Mouse (Mus musculus) lung, postnatal 4 days (tissue): ENCODE data around the gene Rcc2.
A peak's percentile ranks its signal among the peaks of the same experiment; 100 is the strongest.

Source experiments
- DNase-seq, 2 experiments: peaks; one replicate each; pipeline ENCODE4 v3.0.0; 2021

Gene Rcc2

GRCm38 (mm10) chr4:140763158-140763557 lies 62.8 kb downstream of the Rcc2 start:
- peak; percentile 59 to 68 for DNase-seq

GRCm38 (mm10) chr4:140765936-140766335 lies 65.6 kb downstream of the Rcc2 start:
- no peak for DNase-seq

- no peak for DNase-seq
Measured at GRCm38 (mm10) chr4:140768973-140769372, 68.6 kb downstream of the Rcc2 start.

- DNase-seq: peak; percentile 60 to 61
Measured at GRCm38 (mm10) chr4:140770433-140770832, 70.1 kb downstream of the Rcc2 start.

- peak; percentile 39 to 59 for DNase-seq
Measured at GRCm38 (mm10) chr4:140771091-140771490, 70.8 kb downstream of the Rcc2 start.
